Mouse (Mus musculus) forebrain, embryonic 16.5 days (tissue): ENCODE measurements at regions not wholly inside any gene's neighbourhood (a gene's known extent, or its start where the extent isn't known, plus 50 kb on each side); places are given as distances from the start of the nearest gene placed in this dataset.

Experiments used
- ATAC-seq: fragments of 200-750 bp; cut with Nextera tagmentation; 2 replicates; pipeline ENCODE4 v1.8.0; 2017; ENCODE audit warnings: mild to moderate bottlenecking, moderate library complexity
- H3K27ac ChIP-seq: fragments of 300-500 bp; sonication (generic); 2 replicates; pipeline ENCODE4 v1.5.1; 2014; ENCODE audit warnings: low read length, control low read depth
- H3K27me3 ChIP-seq: fragments of 300-500 bp; sonication (generic); replicated peaks from 2 replicates; pipeline ENCODE4 v1.6.1; 2014; ENCODE audit warnings: low read length; ENCODE audit not compliant: control insufficient read depth, insufficient read depth
- H3K36me3 ChIP-seq: fragments of 300-500 bp; sonication (generic); 2 replicates; pipeline ENCODE4 v1.6.1; 2014; ENCODE audit not compliant: control insufficient read depth, insufficient read depth
- H3K4me1 ChIP-seq: fragments of 300-500 bp; sonication (generic); replicated peaks from 2 replicates; pipeline ENCODE4 v1.6.1; 2014; ENCODE audit warnings: low read length; ENCODE audit not compliant: control insufficient read depth, insufficient read depth
- H3K4me2 ChIP-seq: fragments of 300-500 bp; sonication (generic); 2 replicates; pipeline ENCODE4 v1.6.1; 2014; ENCODE audit warnings: mild to moderate bottlenecking, low read length, control low read depth
- H3K4me3 ChIP-seq: fragments of 300-500 bp; sonication (generic); replicated peaks from 2 replicates; pipeline ENCODE4 v1.5.1; 2014; ENCODE audit warnings: mild to moderate bottlenecking, low read length, control low read depth
- H3K9ac ChIP-seq: fragments of 300-500 bp; sonication (generic); replicated peaks from 2 replicates; pipeline ENCODE4 v1.6.1; 2014; ENCODE audit warnings: low read depth, low read length, control low read depth
- H3K9me3 ChIP-seq: fragments of 300-500 bp; sonication (generic); 2 replicates; pipeline ENCODE4 v1.6.1; 2016; ENCODE audit warnings: low read length; ENCODE audit not compliant: control insufficient read depth
- WGBS: fragments of 180-500 bp; shearing (Covaris S2); extraction: QIAGEN DNeasy Blood & Tissue Kit; methylation state at CpG from one replicate; pipeline ENCODE4 v1.1.7; 2014; 5-methylcytosine and 5-hydroxymethylcytosine counted together

GRCm38 (mm10) chr15:41283199-41283598 is 1149.0 kb downstream of the 9330182O14Rik start:
- Histone ChIP-seq H3K4me2 (no peak overlapping the region), H3K9me3 (no peaks in the 10 kb centered on the region), H3K27me3 (no peaks in the 10 kb centered on the region), H3K9ac (no peak overlapping the region), H3K27ac (no peak overlapping the region), H3K4me3 (no peak overlapping the region), H3K36me3 (no peaks in the 10 kb centered on the region), H3K4me1 (no peaks in the 10 kb centered on the region)
- no peak for ATAC-seq
- 88% methylated on average over 1 of the region's 1 CpGs for WGBS

DNA sequence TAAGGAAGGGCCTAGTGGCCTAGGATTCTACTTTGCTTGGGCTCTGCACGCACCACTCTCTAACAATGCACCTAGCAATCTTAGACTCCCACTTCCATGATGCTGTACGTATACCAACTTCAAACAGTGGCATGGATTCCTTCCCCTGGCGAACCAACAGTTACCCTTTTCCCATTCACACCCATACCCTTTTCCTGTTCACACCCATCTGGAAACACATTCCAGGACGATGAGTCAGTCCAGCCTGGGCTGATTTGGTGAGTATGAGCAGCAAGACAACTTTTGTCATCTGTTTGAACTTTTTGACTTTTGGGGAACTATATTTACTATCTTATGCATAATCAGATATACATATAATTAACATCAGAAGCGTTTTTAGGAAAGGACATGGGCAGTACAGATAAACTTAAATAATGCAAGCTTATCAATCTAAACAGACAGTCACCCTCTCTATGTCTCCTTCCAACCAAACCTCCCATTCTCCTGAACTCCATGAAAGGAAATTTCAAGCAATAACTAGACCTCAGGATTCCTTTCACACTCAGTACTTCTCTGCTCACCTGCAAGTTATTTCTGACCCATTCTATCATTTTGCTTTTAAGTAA is 1152.7 kb downstream of the 9330182O14Rik start:
- no peak for ATAC-seq
- no peak overlapping the region for H3K9ac ChIP-seq
- H3K4me1 ChIP-seq = no peaks in the 10 kb centered on the region
- no peaks in the 10 kb centered on the region for H3K36me3 ChIP-seq
- H3K27ac ChIP-seq = no peak overlapping the region
- no peak overlapping the region for H3K4me3 ChIP-seq
- no peaks in the 10 kb centered on the region for H3K9me3 ChIP-seq
- no peaks in the 10 kb centered on the region for H3K27me3 ChIP-seq
- no peak overlapping the region for H3K4me2 ChIP-seq
- WGBS = 85% methylated on average over 5 of the region's 5 CpGs

DNA sequence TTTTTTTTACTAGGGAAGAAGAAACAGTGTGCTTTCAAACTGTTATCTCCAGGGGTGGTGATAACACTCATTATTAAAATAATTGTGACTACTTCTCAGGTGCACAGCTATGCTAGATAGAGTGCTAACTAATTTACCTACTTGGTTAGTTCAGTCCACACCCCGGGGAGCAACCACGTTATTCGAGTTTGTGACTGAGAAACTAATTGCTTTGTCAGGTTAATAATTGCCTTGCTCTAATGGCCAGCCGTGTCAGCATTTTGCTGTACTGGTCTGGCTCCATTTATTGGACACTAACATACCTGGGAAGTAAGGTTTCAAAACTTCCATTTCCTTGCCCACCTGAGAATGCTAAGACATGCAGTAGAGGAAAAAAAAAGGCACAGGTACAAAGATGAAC is 1163.3 kb downstream of the 9330182O14Rik start:
- 56% methylated on average over 4 of the region's 4 CpGs for WGBS
- H3K4me3 ChIP-seq = no peak overlapping the region
- no peaks in the 10 kb centered on the region for H3K4me1 ChIP-seq
- H3K36me3 ChIP-seq = no peaks in the 10 kb centered on the region
- H3K4me2 ChIP-seq = no peak overlapping the region
- no peak overlapping the region for H3K27ac ChIP-seq
- no peaks in the 10 kb centered on the region for H3K9me3 ChIP-seq
- H3K27me3 ChIP-seq = no peaks in the 10 kb centered on the region
- ATAC-seq = no peak
- no peak overlapping the region for H3K9ac ChIP-seq

DNA sequence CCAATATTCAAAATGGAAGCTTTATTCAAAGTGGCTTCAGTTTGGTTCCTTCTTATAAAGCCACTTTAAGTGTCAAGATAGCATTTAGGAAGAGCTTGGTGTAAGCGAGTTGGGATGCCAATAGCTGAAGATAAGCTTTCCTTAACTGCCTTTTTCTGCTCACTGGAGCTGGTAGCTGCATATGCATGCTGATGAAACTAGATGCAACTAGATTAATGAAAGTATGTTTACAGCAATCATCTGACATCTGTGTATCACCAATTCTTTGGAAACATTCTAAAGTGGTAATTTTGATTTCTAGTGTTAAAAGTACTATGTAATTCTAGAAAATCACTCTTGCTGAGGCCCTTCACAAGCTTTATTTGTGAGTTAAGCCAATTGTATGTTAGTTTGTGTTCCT is 1172.5 kb downstream of the 9330182O14Rik start:
- no peaks in the 10 kb centered on the region for H3K27me3 ChIP-seq
- H3K9ac ChIP-seq = no peak overlapping the region
- whole genome bisulfite sequencing = 84% methylated on average over 1 of the region's 1 CpGs
- no peak overlapping the region for H3K4me3 ChIP-seq
- H3K36me3 ChIP-seq = no peaks in the 10 kb centered on the region
- no peak for ATAC-seq
- no peaks in the 10 kb centered on the region for H3K9me3 ChIP-seq
- no peak overlapping the region for H3K27ac ChIP-seq
- H3K4me2 ChIP-seq = no peak overlapping the region
- no peaks in the 10 kb centered on the region for H3K4me1 ChIP-seq

DNA sequence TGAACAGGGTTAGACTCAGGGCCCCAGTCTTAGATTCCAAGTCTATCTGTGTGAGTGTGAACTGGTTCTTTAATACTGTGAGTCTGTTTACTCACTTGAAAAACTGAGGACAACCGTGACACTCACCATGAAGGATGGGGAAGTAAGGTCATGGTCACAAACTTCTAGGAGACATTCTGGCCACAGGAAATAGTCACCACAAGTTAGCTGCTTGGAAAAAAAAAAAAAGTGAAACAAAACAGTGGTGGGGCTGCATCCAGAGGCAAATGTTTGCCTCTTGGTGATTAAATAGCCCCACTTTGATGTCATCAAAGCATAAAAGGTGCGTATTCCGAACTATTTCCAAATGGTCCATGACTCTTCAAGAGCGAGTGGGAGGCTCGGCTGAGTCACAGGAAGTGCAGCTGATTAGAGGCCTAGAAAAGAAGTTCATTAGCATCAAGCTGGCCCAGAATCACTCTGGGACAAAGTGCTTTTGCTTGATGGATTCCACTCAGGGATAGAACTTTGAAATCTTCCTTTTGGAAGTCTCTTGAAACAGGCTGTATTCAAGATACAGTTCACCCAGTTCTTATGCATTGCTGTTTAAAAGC is 1177.7 kb downstream of the 9330182O14Rik start:
- Histone ChIP-seq H3K9me3 (no peaks in the 10 kb centered on the region), H3K27me3 (no peaks in the 10 kb centered on the region), H3K4me1 (no peaks in the 10 kb centered on the region), H3K9ac (no peak overlapping the region), H3K4me3 (no peak overlapping the region), H3K27ac (no peak overlapping the region), H3K4me2 (no peak overlapping the region), H3K36me3 (no peaks in the 10 kb centered on the region)
- WGBS = 72% methylated on average over 5 of the region's 5 CpGs
- ATAC-seq = no peak

- Histone ChIP-seq H3K9me3 (no peaks in the 10 kb centered on the region), H3K27ac (no peak overlapping the region), H3K27me3 (no peaks in the 10 kb centered on the region), H3K4me3 (no peak overlapping the region), H3K4me1 (no peaks in the 10 kb centered on the region), H3K9ac (no peak overlapping the region), H3K36me3 (no peaks in the 10 kb centered on the region), H3K4me2 (no peak overlapping the region)
- 80% methylated on average over 4 of the region's 4 CpGs for WGBS
- ATAC-seq = no peak
Measured at GRCm38 (mm10) chr15:41314916-41315315, 1180.8 kb downstream of the 9330182O14Rik start.

GRCm38 (mm10) chr15:41325633-41326252 is 1191.6 kb downstream of the 9330182O14Rik start:
- 20% methylated on average over 7 of the region's 7 CpGs for WGBS
- H3K4me2 ChIP-seq = no peak overlapping the region
- ATAC-seq = peak; percentile 68
- H3K27ac ChIP-seq = no peak overlapping the region
- no peaks in the 10 kb centered on the region for H3K27me3 ChIP-seq
- H3K9me3 ChIP-seq = no peaks in the 10 kb centered on the region
- H3K9ac ChIP-seq = no peak overlapping the region
- no peaks in the 10 kb centered on the region for H3K4me1 ChIP-seq
- no peaks in the 10 kb centered on the region for H3K36me3 ChIP-seq
- no peak overlapping the region for H3K4me3 ChIP-seq

DNA sequence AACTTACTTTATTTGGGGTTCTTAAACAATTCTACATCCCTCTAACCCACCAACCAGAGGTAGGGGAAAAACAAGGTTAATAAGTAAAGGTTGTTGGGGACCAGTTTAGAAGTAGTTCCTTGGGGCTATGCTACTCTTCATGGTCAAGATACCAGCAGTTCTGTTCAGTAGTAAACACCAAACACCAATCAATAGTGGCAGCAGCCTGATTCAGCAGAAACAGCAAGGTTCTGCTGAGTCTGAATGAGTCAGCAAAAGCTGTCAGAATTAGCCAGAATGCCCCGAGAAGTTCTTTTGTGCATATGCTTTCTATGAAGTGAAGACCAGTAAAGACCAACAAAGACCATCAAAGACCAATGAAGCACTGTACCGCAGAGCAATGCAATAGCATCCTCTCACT is 1195.1 kb downstream of the 9330182O14Rik start:
- ATAC-seq = no peak
- WGBS = 80% methylated on average over 2 of the region's 2 CpGs

GRCm38 (mm10) chr15:41330085-41330484 is 1195.9 kb downstream of the 9330182O14Rik start:
- no peaks in the 10 kb centered on the region for H3K9me3 ChIP-seq
- no peak overlapping the region for H3K4me2 ChIP-seq
- H3K36me3 ChIP-seq = no peaks in the 10 kb centered on the region
- no peaks in the 10 kb centered on the region for H3K4me1 ChIP-seq
- WGBS = 51% methylated on average over 2 of the region's 2 CpGs
- H3K27me3 ChIP-seq = no peaks in the 10 kb centered on the region
- no peak overlapping the region for H3K9ac ChIP-seq
- H3K27ac ChIP-seq = no peak overlapping the region
- no peak overlapping the region for H3K4me3 ChIP-seq
- ATAC-seq = no peak

More for the DNA sequence above, 1195.1 kb downstream of the 9330182O14Rik start:
- no peaks in the 10 kb centered on the region for H3K36me3 ChIP-seq
- no peak overlapping the region for H3K9ac ChIP-seq
- H3K4me2 ChIP-seq = no peak overlapping the region
- H3K9me3 ChIP-seq = no peaks in the 10 kb centered on the region
- no peak overlapping the region for H3K4me3 ChIP-seq
- H3K27ac ChIP-seq = no peak overlapping the region
- H3K27me3 ChIP-seq = no peaks in the 10 kb centered on the region
- H3K4me1 ChIP-seq = no peaks in the 10 kb centered on the region
